Mouse (Mus musculus): ENCODE results near the gene Itga11. TPM values are rescaled to one million over a fixed set of nuclear protein-coding genes. Genes with fewer than 3 reads are reported as not detected.
A peak's percentile ranks its signal among the peaks of the same experiment; 100 is the strongest.

Itga11 gene
- 2.9 and 3.0 TPM in 2 replicates for polyA plus RNA-seq (2014; fragmentation: Nextera tagmentation; extraction: Ambion mirVana)

GRCm38 (mm10) chr9:62677641-62678549 lies at the start of gene Itga11:
Gene Itga11 (plus strand): TSS chr9:62677826.
- H3K4me1 ChIP-seq (replicated peaks; ENCODE audit: control insufficient read depth, insufficient read depth, low read length) = peaks cover 3% of the 10 kb centered on the region
- under 1% methylated on average over 45 of the region's 45 CpGs for WGBS
- peaks cover 28% of the 10 kb centered on the region for H3K27me3 ChIP-seq (ENCODE audit: control insufficient read depth, insufficient read depth, low read length)
- ATAC-seq (ENCODE audit: low FRiP score) (no peak), DNase-seq (ENCODE audit: low spot score) (peak; percentile 59)
- no peaks in the 10 kb centered on the region for H3K36me3 ChIP-seq (ENCODE audit: control insufficient read depth, insufficient read depth, low read length)
- 0 out of 2 replicates have a peak within 1 kb of the TSS, but pooled peaks have one; percentile 12 for H3K9ac ChIP-seq (ENCODE audit: low read depth, low read length)
- H3K27ac ChIP-seq (ENCODE audit: low read depth, low read length) = no peak within 1 kb of the TSS
- H3K4me3 ChIP-seq (ENCODE audit: low read depth, low read length) = peak within 1 kb of the TSS; percentile 35
- H3K4me2 ChIP-seq (replicated peaks; ENCODE audit: low read depth, low read length) = peak within 1 kb of the TSS; percentile 58
- H3K9me3 ChIP-seq (ENCODE audit: control insufficient read depth, low read length) = no peaks in the 10 kb centered on the region

- H3K9me3 ChIP-seq (ENCODE audit: control insufficient read depth, low read length) = no peaks in the 10 kb centered on the region
- no peak overlapping the region for H3K27ac ChIP-seq (ENCODE audit: low read depth, low read length)
- no peak overlapping the region for H3K4me3 ChIP-seq (ENCODE audit: low read depth, low read length)
- H3K9ac ChIP-seq (ENCODE audit: low read depth, low read length) = no peak overlapping the region
- no peaks in the 10 kb centered on the region for H3K4me1 ChIP-seq (replicated peaks; ENCODE audit: control insufficient read depth, insufficient read depth, low read length)
- ATAC-seq (ENCODE audit: low FRiP score) = no peak
- H3K36me3 ChIP-seq (ENCODE audit: control insufficient read depth, insufficient read depth, low read length) = no peaks in the 10 kb centered on the region
- DNase-seq (ENCODE audit: low spot score) = no peak
- H3K4me2 ChIP-seq (replicated peaks; ENCODE audit: low read depth, low read length) = no peak overlapping the region
- H3K27me3 ChIP-seq (ENCODE audit: control insufficient read depth, insufficient read depth, low read length) = no peaks in the 10 kb centered on the region
- 85% methylated on average over 10 of the region's 10 CpGs for WGBS
Observed at GRCm38 (mm10) chr9:62630631-62631240, 46.9 kb upstream of the Itga11 start.

GRCm38 (mm10) chr9:62632392-62632791 lies 45.2 kb upstream of the Itga11 start:
- no peak for ATAC-seq (ENCODE audit: low FRiP score)
- H3K4me2 ChIP-seq (replicated peaks; ENCODE audit: low read depth, low read length) = no peak overlapping the region
- H3K9me3 ChIP-seq (ENCODE audit: control insufficient read depth, low read length) = no peaks in the 10 kb centered on the region
- no peak for DNase-seq (ENCODE audit: low spot score)
- H3K4me1 ChIP-seq (replicated peaks; ENCODE audit: control insufficient read depth, insufficient read depth, low read length) = no peaks in the 10 kb centered on the region
- no peak overlapping the region for H3K27ac ChIP-seq (ENCODE audit: low read depth, low read length)
- H3K4me3 ChIP-seq (ENCODE audit: low read depth, low read length) = no peak overlapping the region
- no peak overlapping the region for H3K9ac ChIP-seq (ENCODE audit: low read depth, low read length)
- 88% methylated on average over 6 of the region's 6 CpGs for WGBS
- H3K27me3 ChIP-seq (ENCODE audit: control insufficient read depth, insufficient read depth, low read length) = no peaks in the 10 kb centered on the region
- no peaks in the 10 kb centered on the region for H3K36me3 ChIP-seq (ENCODE audit: control insufficient read depth, insufficient read depth, low read length)

- Histone ChIP-seq H3K4me3 (ENCODE audit: low read depth, low read length) (no peak overlapping the region), H3K27me3 (ENCODE audit: control insufficient read depth, insufficient read depth, low read length) (no peaks in the 10 kb centered on the region), H3K36me3 (ENCODE audit: control insufficient read depth, insufficient read depth, low read length) (no peaks in the 10 kb centered on the region), H3K9me3 (ENCODE audit: control insufficient read depth, low read length) (no peaks in the 10 kb centered on the region), H3K9ac (ENCODE audit: low read depth, low read length) (no peak overlapping the region), H3K4me2 (replicated peaks; ENCODE audit: low read depth, low read length) (no peak overlapping the region), H3K4me1 (replicated peaks; ENCODE audit: control insufficient read depth, insufficient read depth, low read length) (no peaks in the 10 kb centered on the region), H3K27ac (ENCODE audit: low read depth, low read length) (no peak overlapping the region)
- DNase-seq (ENCODE audit: low spot score) = no peak
- 48% methylated on average over 6 of the region's 6 CpGs for WGBS
- no peak for ATAC-seq (ENCODE audit: low FRiP score)
Observed at GRCm38 (mm10) chr9:62638045-62638444, 39.6 kb upstream of the Itga11 start.

GRCm38 (mm10) chr9:62639686-62640085 lies 37.9 kb upstream of the Itga11 start:
- no peaks in the 10 kb centered on the region for H3K9me3 ChIP-seq (ENCODE audit: control insufficient read depth, low read length)
- WGBS = 62% methylated on average over 4 of the region's 4 CpGs
- no peaks in the 10 kb centered on the region for H3K27me3 ChIP-seq (ENCODE audit: control insufficient read depth, insufficient read depth, low read length)
- no peak overlapping the region for H3K27ac ChIP-seq (ENCODE audit: low read depth, low read length)
- H3K4me3 ChIP-seq (ENCODE audit: low read depth, low read length) = no peak overlapping the region
- no peaks in the 10 kb centered on the region for H3K4me1 ChIP-seq (replicated peaks; ENCODE audit: control insufficient read depth, insufficient read depth, low read length)
- DNase-seq (ENCODE audit: low spot score) (no peak), ATAC-seq (ENCODE audit: low FRiP score) (no peak)
- no peak overlapping the region for H3K4me2 ChIP-seq (replicated peaks; ENCODE audit: low read depth, low read length)
- no peak overlapping the region for H3K9ac ChIP-seq (ENCODE audit: low read depth, low read length)
- no peaks in the 10 kb centered on the region for H3K36me3 ChIP-seq (ENCODE audit: control insufficient read depth, insufficient read depth, low read length)

- no peaks in the 10 kb centered on the region for H3K9me3 ChIP-seq (ENCODE audit: control insufficient read depth, low read length)
- ATAC-seq (ENCODE audit: low FRiP score) (no peak), DNase-seq (ENCODE audit: low spot score) (no peak)
- H3K9ac ChIP-seq (ENCODE audit: low read depth, low read length) = no peak overlapping the region
- no peak overlapping the region for H3K4me3 ChIP-seq (ENCODE audit: low read depth, low read length)
- no peaks in the 10 kb centered on the region for H3K27me3 ChIP-seq (ENCODE audit: control insufficient read depth, insufficient read depth, low read length)
- H3K4me1 ChIP-seq (replicated peaks; ENCODE audit: control insufficient read depth, insufficient read depth, low read length) = no peaks in the 10 kb centered on the region
- H3K27ac ChIP-seq (ENCODE audit: low read depth, low read length) = no peak overlapping the region
- H3K4me2 ChIP-seq (replicated peaks; ENCODE audit: low read depth, low read length) = no peak overlapping the region
- H3K36me3 ChIP-seq (ENCODE audit: control insufficient read depth, insufficient read depth, low read length) = no peaks in the 10 kb centered on the region
- 89% methylated on average over 2 of the region's 2 CpGs for WGBS
Observed at GRCm38 (mm10) chr9:62640188-62640587, 37.4 kb upstream of the Itga11 start.

- WGBS = 87% methylated on average over 6 of the region's 6 CpGs
- Histone ChIP-seq H3K27ac (ENCODE audit: low read depth, low read length) (no peak overlapping the region), H3K36me3 (ENCODE audit: control insufficient read depth, insufficient read depth, low read length) (no peaks in the 10 kb centered on the region), H3K4me1 (replicated peaks; ENCODE audit: control insufficient read depth, insufficient read depth, low read length) (no peaks in the 10 kb centered on the region), H3K9ac (ENCODE audit: low read depth, low read length) (no peak overlapping the region), H3K27me3 (ENCODE audit: control insufficient read depth, insufficient read depth, low read length) (no peaks in the 10 kb centered on the region), H3K9me3 (ENCODE audit: control insufficient read depth, low read length) (no peaks in the 10 kb centered on the region), H3K4me3 (ENCODE audit: low read depth, low read length) (no peak overlapping the region), H3K4me2 (replicated peaks; ENCODE audit: low read depth, low read length) (no peak overlapping the region)
- no peak for DNase-seq (ENCODE audit: low spot score)
- ATAC-seq (ENCODE audit: low FRiP score) = no peak
Observed at GRCm38 (mm10) chr9:62645716-62646400, 31.8 kb upstream of the Itga11 start.

GRCm38 (mm10) chr9:62646721-62647183 lies 30.9 kb upstream of the Itga11 start:
- no peak overlapping the region for H3K4me3 ChIP-seq (ENCODE audit: low read depth, low read length)
- H3K27ac ChIP-seq (ENCODE audit: low read depth, low read length) = no peak overlapping the region
- H3K36me3 ChIP-seq (ENCODE audit: control insufficient read depth, insufficient read depth, low read length) = no peaks in the 10 kb centered on the region
- no peak overlapping the region for H3K4me2 ChIP-seq (replicated peaks; ENCODE audit: low read depth, low read length)
- ATAC-seq (ENCODE audit: low FRiP score) (no peak), DNase-seq (ENCODE audit: low spot score) (no peak)
- H3K27me3 ChIP-seq (ENCODE audit: control insufficient read depth, insufficient read depth, low read length) = no peaks in the 10 kb centered on the region
- WGBS = 63% methylated on average over 7 of the region's 7 CpGs
- H3K9ac ChIP-seq (ENCODE audit: low read depth, low read length) = no peak overlapping the region
- no peaks in the 10 kb centered on the region for H3K4me1 ChIP-seq (replicated peaks; ENCODE audit: control insufficient read depth, insufficient read depth, low read length)
- no peaks in the 10 kb centered on the region for H3K9me3 ChIP-seq (ENCODE audit: control insufficient read depth, low read length)
